Mouse (Mus musculus) neural tube, embryonic 12.5 days (tissue): Measurements from ENCODE around the gene Asb8. TPM values are rescaled to one million over a fixed set of nuclear protein-coding genes. Genes with fewer than 3 reads are reported as not detected.

Source experiments
- ATAC-seq: fragments of 200-750 bp; cut with Nextera tagmentation; 2 replicates; pipeline ENCODE4 v1.8.0; 2017; ENCODE audit warnings: low read depth, mild to moderate bottlenecking, moderate TSS enrichment, moderate library complexity; ENCODE audit not compliant: low FRiP score
- H3K27ac ChIP-seq: fragments of 300-500 bp; sonication (generic); 2 replicates; pipeline ENCODE4 v1.5.1; 2016
- H3K27me3 ChIP-seq: fragments of 300-500 bp; sonication (generic); replicated peaks from 2 replicates; pipeline ENCODE4 v1.6.1; 2016; ENCODE audit warnings: mild to moderate bottlenecking
- H3K36me3 ChIP-seq: fragments of 300-500 bp; sonication (generic); 2 replicates; pipeline ENCODE4 v1.6.1; 2016; ENCODE audit warnings: mild to moderate bottlenecking
- H3K4me1 ChIP-seq: fragments of 300-500 bp; sonication (generic); 2 replicates; pipeline ENCODE4 v1.6.1; 2016
- H3K4me2 ChIP-seq: fragments of 300-500 bp; sonication (generic); replicated peaks from 2 replicates; pipeline ENCODE4 v1.6.1; 2016; ENCODE audit warnings: mild to moderate bottlenecking
- H3K4me3 ChIP-seq: fragments of 300-500 bp; sonication (generic); 2 replicates; pipeline ENCODE4 v1.5.1; 2016
- H3K9ac ChIP-seq: fragments of 300-500 bp; sonication (generic); 2 replicates; pipeline ENCODE4 v1.6.1; 2016; ENCODE audit warnings: mild to moderate bottlenecking
- H3K9me3 ChIP-seq: fragments of 300-500 bp; sonication (generic); 2 replicates; pipeline ENCODE4 v1.6.1; 2016; ENCODE audit warnings: mild to moderate bottlenecking
- WGBS: fragments of 180-500 bp; shearing (Covaris S2); methylation state at CpG from one replicate; pipeline ENCODE4 v1.1.7; 2016; 5-methylcytosine and 5-hydroxymethylcytosine counted together
- polyA plus RNA-seq: library from polyadenylated mRNA; unstranded; fragments of >200 nt; fragmentation: Nextera tagmentation; extraction: Ambion mirVana; gene quantifications from 2 replicates; pipeline ENCODE4 v1.2.1, GENCODE M21; 2016

Asb8 gene
- polyA plus RNA-seq: 51.4 and 52.1 TPM in 2 replicates

- H3K4me1 ChIP-seq: peaks cover 23% of the 10 kb centered on the region
- no peak within 1 kb of the TSS for H3K4me3 ChIP-seq
- no peak within 1 kb of the TSS; the same call in 1 of the 2 replicates for H3K4me2 ChIP-seq
- no peaks in the 10 kb centered on the region for H3K9me3 ChIP-seq
- peaks cover 36% of the 10 kb centered on the region for H3K27me3 ChIP-seq
- H3K9ac ChIP-seq: no peak within 1 kb of the TSS
- 84% methylated on average over 5 of the region's 5 CpGs for WGBS
- no peak within 1 kb of the TSS for H3K27ac ChIP-seq
- no peak for ATAC-seq
- H3K36me3 ChIP-seq: no peaks in the 10 kb centered on the region
Observed at GRCm38 (mm10) chr15:98165525-98165924, at the start of gene Asb8. Gene Asb8 (minus strand): TSS chr15:98165625.

- no peak for ATAC-seq
- Histone ChIP-seq H3K36me3 (no peaks in the 10 kb centered on the region), H3K4me3 (no peak overlapping the region), H3K9me3 (no peaks in the 10 kb centered on the region), H3K27me3 (no peaks in the 10 kb centered on the region), H3K4me2 (no peak overlapping the region), H3K4me1 (no peaks in the 10 kb centered on the region), H3K27ac (no peak overlapping the region), H3K9ac (no peak overlapping the region)
- 68% methylated on average over 5 of the region's 5 CpGs for WGBS
Observed at GRCm38 (mm10) chr15:98214130-98214529, 48.7 kb upstream of the Asb8 start.

GRCm38 (mm10) chr15:98213336-98213870 lies 48.0 kb upstream of the Asb8 start:
- H3K4me2 ChIP-seq: no peak overlapping the region
- no peaks in the 10 kb centered on the region for H3K4me1 ChIP-seq
- ATAC-seq: no peak
- H3K36me3 ChIP-seq: no peaks in the 10 kb centered on the region
- H3K27ac ChIP-seq: no peak overlapping the region
- no peaks in the 10 kb centered on the region for H3K27me3 ChIP-seq
- no peak overlapping the region for H3K4me3 ChIP-seq
- WGBS: 87% methylated on average over 5 of the region's 5 CpGs
- H3K9me3 ChIP-seq: no peaks in the 10 kb centered on the region
- H3K9ac ChIP-seq: no peak overlapping the region

GRCm38 (mm10) chr15:98209676-98210075 lies 44.3 kb upstream of the Asb8 start:
- no peaks in the 10 kb centered on the region for H3K9me3 ChIP-seq
- H3K36me3 ChIP-seq: no peaks in the 10 kb centered on the region
- H3K27me3 ChIP-seq: no peaks in the 10 kb centered on the region
- no peaks in the 10 kb centered on the region for H3K4me1 ChIP-seq
- WGBS: 80% methylated on average over 7 of the region's 7 CpGs
- no peak for ATAC-seq
- H3K4me3 ChIP-seq: no peak overlapping the region
- H3K4me2 ChIP-seq: no peak overlapping the region
- no peak overlapping the region for H3K9ac ChIP-seq
- H3K27ac ChIP-seq: no peak overlapping the region

- H3K27ac ChIP-seq: no peak within 1 kb of the TSS
- H3K9me3 ChIP-seq: no peaks in the 10 kb centered on the region
- no peak for ATAC-seq
- 72% methylated on average over 3 of the region's 3 CpGs for WGBS
- H3K4me3 ChIP-seq: no peak within 1 kb of the TSS
- H3K4me1 ChIP-seq: no peaks in the 10 kb centered on the region
- H3K9ac ChIP-seq: no peak within 1 kb of the TSS
- no peaks in the 10 kb centered on the region for H3K27me3 ChIP-seq
- H3K4me2 ChIP-seq: no peak within 1 kb of the TSS
- H3K36me3 ChIP-seq: no peaks in the 10 kb centered on the region
Observed at GRCm38 (mm10) chr15:98195442-98195841, 30.0 kb upstream of the Asb8 start, which contains the start of gene Olfr288. Gene Olfr288 (minus strand): TSS chr15:98195542.

- no peak overlapping the region for H3K27ac ChIP-seq
- no peak for ATAC-seq
- no peaks in the 10 kb centered on the region for H3K9me3 ChIP-seq
- 83% methylated on average over 4 of the region's 4 CpGs for WGBS
- H3K4me1 ChIP-seq: peaks cover 8% of the 10 kb centered on the region; the same call in 1 of the 2 replicates
- H3K4me3 ChIP-seq: no peak overlapping the region
- H3K36me3 ChIP-seq: no peaks in the 10 kb centered on the region
- no peak overlapping the region for H3K4me2 ChIP-seq
- no peak overlapping the region for H3K9ac ChIP-seq
- no peaks in the 10 kb centered on the region for H3K27me3 ChIP-seq
Observed at GRCm38 (mm10) chr15:98184456-98184855, 19.0 kb upstream of the Asb8 start.

GRCm38 (mm10) chr15:98181856-98182570 lies 16.6 kb upstream of the Asb8 start:
- 75% methylated on average over 12 of the region's 12 CpGs for WGBS
- Histone ChIP-seq H3K36me3 (no peaks in the 10 kb centered on the region), H3K4me3 (no peak overlapping the region), H3K27ac (no peak overlapping the region), H3K9ac (no peak overlapping the region), H3K4me1 (peaks cover 8% of the 10 kb centered on the region; the same call in 1 of the 2 replicates), H3K9me3 (no peaks in the 10 kb centered on the region), H3K27me3 (0 out of 2 replicates have a peak, but pooled peaks cover 2% of the 10 kb centered on the region), H3K4me2 (no peak overlapping the region)
- no peak for ATAC-seq

- Histone ChIP-seq H3K4me2 (peak overlapping the region; percentile 76), H3K4me1 (peaks cover 8% of the 10 kb centered on the region; the same call in 1 of the 2 replicates), H3K4me3 (peak overlapping the region; percentile 43), H3K36me3 (no peaks in the 10 kb centered on the region), H3K9ac (peak overlapping the region; percentile 45), H3K27me3 (0 out of 2 replicates have a peak, but pooled peaks cover 3% of the 10 kb centered on the region), H3K27ac (0 out of 2 replicates have a peak overlapping the region, but pooled peaks have one; percentile 43), H3K9me3 (no peaks in the 10 kb centered on the region)
- under 1% methylated on average over 30 of the region's 30 CpGs for WGBS
- ATAC-seq: peak; percentile 98
Observed at GRCm38 (mm10) chr15:98181132-98181711, 15.8 kb upstream of the Asb8 start.

GRCm38 (mm10) chr15:98180567-98181131 lies 15.2 kb upstream of the Asb8 start:
- ATAC-seq: no peak
- Histone ChIP-seq H3K9me3 (no peaks in the 10 kb centered on the region), H3K9ac (peak overlapping the region; percentile 45), H3K4me3 (peak overlapping the region; percentile 43), H3K27ac (0 out of 2 replicates have a peak overlapping the region, but pooled peaks have one; percentile 43), H3K4me1 (peaks cover 8% of the 10 kb centered on the region; the same call in 1 of the 2 replicates), H3K27me3 (0 out of 2 replicates have a peak, but pooled peaks cover 3% of the 10 kb centered on the region), H3K36me3 (no peaks in the 10 kb centered on the region), H3K4me2 (peak overlapping the region; percentile 76)
- WGBS: 6% methylated on average over 26 of the region's 26 CpGs

- Histone ChIP-seq H3K4me1 (peaks cover 8% of the 10 kb centered on the region; the same call in 1 of the 2 replicates), H3K27me3 (peaks cover 4% of the 10 kb centered on the region; the same call in 1 of the 2 replicates), H3K4me3 (no peak overlapping the region), H3K9ac (no peak overlapping the region), H3K36me3 (no peaks in the 10 kb centered on the region), H3K9me3 (no peaks in the 10 kb centered on the region), H3K27ac (no peak overlapping the region), H3K4me2 (no peak overlapping the region)
- 65% methylated on average over 3 of the region's 3 CpGs for WGBS
- no peak for ATAC-seq
Observed at GRCm38 (mm10) chr15:98177320-98177719, 11.9 kb upstream of the Asb8 start.

GRCm38 (mm10) chr15:98173821-98174220 lies 8.4 kb upstream of the Asb8 start:
- no peak overlapping the region for H3K4me2 ChIP-seq
- no peaks in the 10 kb centered on the region for H3K36me3 ChIP-seq
- no peaks in the 10 kb centered on the region for H3K9me3 ChIP-seq
- H3K27me3 ChIP-seq: peaks cover 28% of the 10 kb centered on the region
- H3K4me3 ChIP-seq: no peak overlapping the region
- no peak for ATAC-seq
- no peak overlapping the region for H3K9ac ChIP-seq
- 31% methylated on average over 8 of the region's 8 CpGs for WGBS
- H3K4me1 ChIP-seq: peaks cover 10% of the 10 kb centered on the region
- no peak overlapping the region for H3K27ac ChIP-seq

GRCm38 (mm10) chr15:98172113-98172512 lies 6.7 kb upstream of the Asb8 start:
- H3K4me3 ChIP-seq: no peak overlapping the region
- no peak overlapping the region for H3K4me2 ChIP-seq
- no peaks in the 10 kb centered on the region for H3K9me3 ChIP-seq
- 74% methylated on average over 5 of the region's 5 CpGs for WGBS
- no peak for ATAC-seq
- no peaks in the 10 kb centered on the region for H3K36me3 ChIP-seq
- peaks cover 39% of the 10 kb centered on the region for H3K27me3 ChIP-seq
- H3K9ac ChIP-seq: no peak overlapping the region
- H3K4me1 ChIP-seq: peaks cover 20% of the 10 kb centered on the region
- H3K27ac ChIP-seq: no peak overlapping the region
